Mouse (Mus musculus) brain, embryonic 14.5 days (tissue): ENCODE measurements around the gene Syap1. TPM values are rescaled to one million over a fixed set of nuclear protein-coding genes. Genes with fewer than 3 reads are reported as not detected.

Experiments used
- DNase-seq: peaks from one replicate; pipeline ENCODE4 v3.0.0-alpha.2; 2011; ENCODE audit warnings: low read depth
- CTCF ChIP-seq: fragments of 200-500 bp; IDR thresholded peaks from 2 replicates; pipeline ENCODE4 v1.5.1; 2012; ENCODE audit warnings: inconsistent platforms, mild to moderate bottlenecking, moderate library complexity, borderline replicate concordance; ENCODE audit not compliant: insufficient read depth, insufficient read length; ENCODE audit errors: extremely low read depth
- POLR2A ChIP-seq: fragments of 200-500 bp; IDR thresholded peaks from 2 replicates; pipeline ENCODE4 v1.6.1; 2012; ENCODE audit warnings: mild to moderate bottlenecking, inconsistent platforms, borderline replicate concordance; ENCODE audit not compliant: poor library complexity, insufficient read depth, insufficient read length, severe bottlenecking; ENCODE audit errors: extremely low read depth
- polyA plus RNA-seq: library from polyadenylated mRNA; depleted of rRNA; stranded (reverse); fragments of >200 nt; gene quantifications from 2 replicates; pipeline ENCODE4 v1.2.3, GENCODE M21; 2012; rRNA removed

Gene Syap1
- 18.8 and 27.9 TPM in 2 replicates for polyA plus RNA-seq

DNA sequence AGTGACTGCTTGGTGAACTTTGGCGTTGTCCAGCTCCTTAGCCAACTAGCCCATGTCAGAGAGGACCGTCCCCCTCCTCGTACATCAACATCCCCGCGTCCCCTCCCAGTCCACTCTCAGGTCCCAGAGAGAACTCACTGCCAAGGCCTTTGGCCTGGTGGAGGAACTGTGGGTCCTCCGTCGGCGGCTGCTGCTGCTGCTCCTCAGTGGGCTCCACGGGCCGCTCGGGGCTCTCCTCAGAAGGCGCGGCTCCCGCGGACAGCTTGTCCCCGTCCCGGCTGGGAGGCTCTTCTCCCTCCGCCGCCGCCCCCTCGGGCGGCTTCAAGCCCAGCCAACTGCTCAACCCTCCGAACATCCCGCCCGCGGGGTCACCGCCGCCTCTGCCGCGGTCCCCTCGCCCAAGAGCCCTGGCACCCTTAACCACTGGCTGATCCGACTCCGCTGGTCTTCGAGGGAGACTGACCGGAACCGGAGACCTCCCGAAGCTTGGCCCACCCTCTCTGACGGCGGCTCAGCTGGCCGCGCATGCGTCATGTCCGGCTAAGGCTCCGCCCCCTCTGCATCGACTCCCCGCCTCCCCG, at the start of gene Syap1:
Gene Syap1, minus strand, starts transcription at position 517 of the 581 bp plus-strand sequence.
- TF ChIP-seq CTCF (no peak), POLR2A (peak; percentile 37; the same call in 1 of the 2 replicates)
- peak; percentile 91 for DNase-seq

GRCm38 (mm10) chrX:162931467-162931866, 43.2 kb upstream of the Syap1 start:
- no peak for DNase-seq
- no peak for TF ChIP-seq POLR2A
- TF ChIP-seq CTCF: no peak

GRCm38 (mm10) chrX:162921487-162922125, 33.4 kb upstream of the Syap1 start:
- DNase-seq: no peak
- TF ChIP-seq POLR2A (no peak), CTCF (no peak)

DNA sequence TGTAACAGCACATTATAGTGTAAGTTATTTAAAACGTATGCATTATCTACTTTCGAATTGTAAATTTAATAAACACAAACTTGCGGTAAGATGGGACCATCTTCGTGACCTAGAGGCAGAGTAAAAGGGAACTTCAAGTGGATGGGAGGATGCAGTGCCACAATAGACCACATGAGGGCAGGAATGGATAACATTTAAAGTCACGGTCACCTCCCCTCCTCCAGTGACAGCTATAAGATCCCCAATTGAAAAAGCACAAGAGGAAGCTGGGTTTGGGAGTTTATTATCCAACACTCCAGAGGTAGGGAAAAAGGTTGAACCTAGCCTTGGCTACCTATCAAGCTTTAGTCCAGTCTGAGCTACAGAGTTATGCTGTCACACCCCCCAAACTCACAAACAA, 27.4 kb upstream of the Syap1 start:
- TF ChIP-seq CTCF (peak; percentile 70; the same call in 1 of the 2 replicates), POLR2A (no peak)
- DNase-seq: peak; percentile 76

GRCm38 (mm10) chrX:162913651-162914050, 25.4 kb upstream of the Syap1 start:
- TF ChIP-seq CTCF (no peak), POLR2A (no peak)
- no peak for DNase-seq

- TF ChIP-seq CTCF: no peak
- no peak for TF ChIP-seq POLR2A
- no peak for DNase-seq
Observed at GRCm38 (mm10) chrX:162907554-162907953, 19.3 kb upstream of the Syap1 start.

GRCm38 (mm10) chrX:162902040-162902734, 13.9 kb upstream of the Syap1 start:
- no peak for TF ChIP-seq POLR2A
- TF ChIP-seq CTCF: no peak
- peak; percentile 53 for DNase-seq

DNA sequence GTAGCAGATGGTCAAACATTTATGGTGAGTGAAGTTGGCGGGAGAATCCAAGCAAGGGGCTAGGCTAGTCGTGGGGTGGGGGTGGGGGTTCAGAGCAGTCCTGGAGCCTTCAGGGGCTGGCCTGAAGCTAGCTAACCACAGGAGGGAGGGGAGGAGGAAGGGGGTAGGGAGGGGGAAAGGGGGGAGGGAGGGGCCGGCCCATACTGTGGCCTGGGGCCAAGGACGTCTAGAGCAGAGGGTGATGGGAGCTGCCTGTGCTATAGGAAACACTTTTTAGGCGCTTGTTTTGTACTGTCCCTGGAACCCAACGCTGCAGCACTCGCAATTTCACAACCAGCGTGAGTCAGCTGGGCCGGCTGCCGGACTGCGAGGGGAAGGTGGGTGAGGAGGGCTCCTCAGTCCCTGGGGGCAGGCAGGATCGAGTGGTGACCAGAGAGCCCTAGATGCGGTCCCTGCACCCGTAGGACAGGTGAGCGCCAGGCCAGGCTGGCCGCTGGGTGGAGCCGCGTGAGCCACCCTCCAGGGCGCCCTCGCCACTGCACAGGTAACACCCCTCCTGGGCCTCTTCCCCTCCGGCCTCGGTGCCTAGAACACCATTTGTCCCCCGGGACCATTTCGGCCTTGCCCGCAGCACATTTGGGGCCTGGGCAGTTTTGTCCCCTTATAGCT, 13.3 kb upstream of the Syap1 start:
- TF ChIP-seq CTCF (no peak), POLR2A (peak; percentile 13; the same call in 1 of the 2 replicates)
- peak; percentile 76 for DNase-seq

GRCm38 (mm10) chrX:162900938-162901337, 12.7 kb upstream of the Syap1 start, which contains the start of gene Ctps2:
Ctps2 (plus strand) TSS chrX:162901238.
- TF ChIP-seq POLR2A: no peak
- TF ChIP-seq CTCF: no peak
- no peak for DNase-seq

GRCm38 (mm10) chrX:162888575-162889223, 452 bp upstream of the Syap1 start:
- DNase-seq: peak; percentile 18

DNA sequence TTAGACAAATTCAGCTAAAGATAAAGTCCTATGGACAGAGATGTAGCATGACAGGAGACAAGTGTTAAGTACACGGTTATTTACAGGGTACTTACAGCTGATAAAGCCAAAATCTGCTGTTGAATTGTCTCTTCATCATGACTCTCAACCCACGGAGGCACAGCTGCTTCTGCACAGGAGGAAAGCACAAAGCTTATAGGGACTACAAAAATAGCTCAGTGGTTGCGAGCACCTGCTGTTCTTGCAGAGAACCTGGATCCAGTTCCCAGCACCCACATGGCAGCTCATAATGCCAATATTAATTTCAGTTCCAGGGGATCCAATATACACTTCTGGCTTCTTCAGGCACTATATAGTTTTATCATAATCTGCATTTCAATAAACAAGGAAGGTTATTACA, 10.0 kb downstream of the Syap1 start:
- TF ChIP-seq POLR2A (no peak), CTCF (no peak)
- no peak for DNase-seq

DNA sequence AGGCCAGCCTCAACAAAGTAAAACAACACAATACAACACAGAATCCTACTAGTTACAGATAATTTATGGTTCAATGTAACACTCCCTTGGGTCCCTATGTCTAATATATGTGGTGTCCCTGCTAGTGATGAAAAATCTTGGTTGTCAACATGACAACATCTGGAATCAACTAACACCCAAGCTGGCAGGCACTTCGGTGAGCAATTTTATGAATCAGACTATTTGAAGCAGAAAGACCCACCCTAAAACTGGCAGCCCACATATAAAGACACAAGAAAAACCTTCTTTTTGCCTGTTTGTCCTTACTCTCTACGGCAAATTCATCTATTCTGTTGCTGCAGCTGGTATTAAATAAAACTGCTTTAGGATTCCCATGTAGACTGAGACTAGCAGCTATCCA, 14.5 kb downstream of the Syap1 start:
- DNase-seq: no peak
- TF ChIP-seq POLR2A: no peak
- no peak for TF ChIP-seq CTCF

DNA sequence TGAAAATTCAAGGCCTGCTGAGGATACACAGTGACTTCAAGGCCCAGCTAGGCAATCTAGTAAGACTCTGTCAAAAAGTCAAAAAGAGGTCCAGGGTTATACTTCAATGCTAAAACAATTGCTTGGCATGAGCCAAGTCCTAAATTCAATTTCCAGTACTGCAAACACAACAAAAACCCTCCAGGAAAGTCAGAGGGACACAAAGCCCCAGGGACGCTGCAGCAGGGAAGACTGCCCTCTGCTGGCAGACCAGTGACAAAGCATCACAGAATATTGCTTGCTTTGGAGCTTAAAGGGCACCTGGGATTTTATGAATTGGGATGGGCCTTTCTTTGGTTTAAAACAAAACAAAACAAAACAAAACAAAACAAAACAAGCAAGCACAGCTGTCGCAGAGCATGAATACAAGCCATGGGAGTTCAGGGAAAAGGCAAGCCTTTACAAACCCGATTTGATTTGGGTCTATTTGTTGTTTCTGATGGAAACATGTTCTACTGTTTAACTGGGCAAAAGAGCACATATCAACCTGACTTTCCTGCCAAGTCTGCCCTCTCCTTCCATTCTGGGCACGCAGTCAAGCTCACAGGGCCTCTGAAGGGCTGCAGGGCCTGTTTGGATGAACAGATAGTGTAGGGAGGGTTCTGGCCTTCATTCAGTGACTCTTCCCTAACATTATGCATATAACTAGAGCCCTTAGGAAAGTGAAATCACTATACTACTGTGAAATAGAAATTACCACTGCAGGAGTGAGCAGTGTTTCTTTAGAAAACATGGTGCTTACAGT, 16.3 kb downstream of the Syap1 start:
- DNase-seq: peak; percentile 35
- no peak for TF ChIP-seq POLR2A
- peak; percentile 82 for TF ChIP-seq CTCF
